Mouse (Mus musculus): Measurements from ENCODE around the gene Iqschfp.

GRCm38 (mm10) chr3:68633577-68633976 is 741.5 kb downstream of the Iqschfp start:
- TF ChIP-seq CTCF (IDR thresholded peaks at IDR 0.05; ENCODE audit: control insufficient read depth, insufficient read depth, low read length) (no peak), POLR2A (IDR thresholded peaks at IDR 0.05; ENCODE audit: borderline replicate concordance, control insufficient read depth, low read depth, low read length) (no peak)
